Mouse (Mus musculus): Measurements from ENCODE around the gene Gm12166. TPM values are rescaled to one million over a fixed set of nuclear protein-coding genes. Genes with fewer than 3 reads are reported as not detected.

Gene Gm12166
- 1 to 10 TPM; 3.3 to 5.9 (median 4.4) TPM for total RNA-seq (2022)

DNA sequence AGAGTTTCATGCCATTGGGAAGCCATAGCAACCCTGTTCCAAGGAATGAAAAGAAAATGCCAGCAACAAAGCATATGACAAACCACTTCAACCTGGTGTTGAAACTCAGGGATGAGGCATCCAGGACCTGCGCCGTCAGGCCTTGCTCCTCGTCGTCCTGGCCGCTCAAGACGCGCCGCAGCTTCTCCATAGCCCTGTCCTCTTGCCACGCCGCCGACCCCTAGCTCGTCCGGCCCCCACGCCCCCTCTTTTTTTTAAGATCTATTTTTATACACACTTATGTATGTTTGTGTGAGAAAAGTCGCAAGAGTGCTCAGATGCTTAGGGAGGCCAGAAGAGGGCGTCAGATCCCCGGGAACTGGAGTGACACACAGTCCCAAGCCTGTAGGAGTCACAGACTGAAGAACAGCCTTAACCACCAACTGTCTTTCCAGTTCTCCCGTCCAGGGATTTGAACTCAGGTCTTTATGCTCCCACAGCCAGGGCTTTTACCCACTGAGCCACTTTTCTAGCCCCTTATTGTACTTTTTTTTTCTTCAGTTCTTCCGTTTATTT is at the start of gene Gm12166:
TSS of gene Gm12166 (minus strand) at position 217 of the 555 bp plus-strand sequence.
- peak; percentile 43 for DNase-seq

DNA sequence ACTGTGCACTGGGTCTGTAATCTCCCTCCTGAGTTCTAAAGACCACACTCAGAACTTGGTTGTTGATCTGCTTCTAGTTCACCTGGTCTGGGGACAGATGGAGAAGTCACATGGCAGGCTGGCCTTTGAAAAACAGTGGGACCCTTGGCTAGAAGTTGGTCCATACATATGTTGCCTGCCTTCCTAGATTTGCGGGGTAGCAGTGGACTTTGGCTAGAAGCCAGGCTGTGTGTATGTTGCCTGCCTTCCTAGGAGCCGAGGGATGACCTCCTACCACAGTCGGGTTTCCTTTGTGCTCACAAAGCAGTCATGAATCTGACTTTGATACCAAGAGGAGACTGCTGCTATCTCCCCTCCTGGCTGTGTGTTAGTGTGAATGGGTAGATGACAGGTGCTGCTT is 44.9 kb upstream of the Gm12166 start:
- DNase-seq, result no peak

DNA sequence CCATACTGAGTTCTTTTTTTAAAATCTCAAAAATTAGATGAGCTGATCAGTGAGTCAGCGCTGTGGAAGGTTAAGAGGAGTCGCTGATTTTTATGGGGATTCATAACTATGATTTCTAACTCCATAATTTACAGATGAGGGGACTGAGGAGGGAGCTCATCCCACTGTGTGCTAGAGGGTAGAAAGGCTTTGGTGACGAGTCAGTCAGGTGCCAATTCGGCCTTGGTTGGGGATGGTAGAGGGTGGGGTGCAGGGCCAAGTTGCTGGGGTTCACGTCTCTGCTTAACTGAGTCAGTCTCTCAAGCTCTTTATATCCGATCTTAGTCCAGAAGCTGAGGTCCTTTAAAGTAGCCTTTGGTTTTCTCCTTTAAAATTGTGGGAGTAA is 44.1 kb upstream of the Gm12166 start:
- no peak for DNase-seq

DNA sequence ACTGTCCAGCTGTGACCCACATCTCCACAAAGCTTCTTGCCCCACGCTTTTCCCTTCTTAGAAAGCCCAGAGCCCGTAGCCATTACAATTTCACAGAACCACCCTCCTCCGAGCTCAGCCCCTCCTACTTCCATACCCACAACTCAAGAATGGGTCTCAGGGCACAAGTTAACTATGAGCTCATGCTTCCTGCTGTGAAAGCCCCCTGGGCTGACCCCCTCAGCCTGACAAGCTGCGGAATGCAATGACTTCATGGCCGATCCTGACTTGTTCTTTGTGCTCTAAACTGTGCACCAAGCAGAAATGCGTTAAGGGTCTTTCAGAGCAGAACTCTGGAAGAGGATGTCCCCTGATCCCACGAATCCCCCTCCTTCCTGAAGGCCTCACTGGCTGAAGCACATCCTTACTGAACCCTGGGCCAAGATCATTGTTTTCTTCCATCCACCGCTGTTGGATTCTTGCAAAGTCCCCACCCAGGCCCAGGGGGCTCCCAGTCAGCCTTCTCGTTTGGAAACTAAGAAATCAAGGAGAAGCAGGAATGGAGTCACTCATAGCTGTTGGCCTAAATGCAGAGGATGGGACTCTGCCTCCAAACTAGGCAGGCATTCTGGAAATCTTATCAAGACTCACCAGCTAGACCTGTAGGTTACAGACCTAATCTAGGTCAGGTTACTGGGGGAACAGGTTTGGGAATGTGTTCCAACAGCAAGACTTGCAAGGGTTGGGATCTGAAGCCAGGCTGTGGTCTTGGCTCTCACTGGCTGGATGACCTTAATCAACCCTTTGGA is 43.5 kb upstream of the Gm12166 start:
- DNase-seq, result no peak

DNA sequence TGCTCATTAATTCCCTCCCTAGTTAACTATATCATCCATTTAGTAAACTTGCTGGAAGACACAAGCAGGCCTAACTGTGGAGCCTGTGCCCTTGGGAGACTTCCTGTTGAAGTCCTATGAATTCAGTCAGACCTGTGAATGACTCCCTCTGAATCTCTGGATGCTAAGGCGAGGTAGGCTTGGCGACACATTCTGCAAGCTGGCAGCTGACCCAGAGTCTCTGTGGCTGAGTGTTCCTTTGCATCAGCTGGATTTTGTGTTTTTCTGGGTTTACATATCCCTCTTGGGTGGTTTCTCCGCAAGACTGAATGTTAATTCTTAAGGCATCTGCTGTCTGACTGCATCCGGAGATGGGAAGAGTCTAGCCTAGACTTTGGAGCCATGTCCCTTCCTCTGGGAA is 40.0 kb upstream of the Gm12166 start:
- DNase-seq, result no peak

DNA sequence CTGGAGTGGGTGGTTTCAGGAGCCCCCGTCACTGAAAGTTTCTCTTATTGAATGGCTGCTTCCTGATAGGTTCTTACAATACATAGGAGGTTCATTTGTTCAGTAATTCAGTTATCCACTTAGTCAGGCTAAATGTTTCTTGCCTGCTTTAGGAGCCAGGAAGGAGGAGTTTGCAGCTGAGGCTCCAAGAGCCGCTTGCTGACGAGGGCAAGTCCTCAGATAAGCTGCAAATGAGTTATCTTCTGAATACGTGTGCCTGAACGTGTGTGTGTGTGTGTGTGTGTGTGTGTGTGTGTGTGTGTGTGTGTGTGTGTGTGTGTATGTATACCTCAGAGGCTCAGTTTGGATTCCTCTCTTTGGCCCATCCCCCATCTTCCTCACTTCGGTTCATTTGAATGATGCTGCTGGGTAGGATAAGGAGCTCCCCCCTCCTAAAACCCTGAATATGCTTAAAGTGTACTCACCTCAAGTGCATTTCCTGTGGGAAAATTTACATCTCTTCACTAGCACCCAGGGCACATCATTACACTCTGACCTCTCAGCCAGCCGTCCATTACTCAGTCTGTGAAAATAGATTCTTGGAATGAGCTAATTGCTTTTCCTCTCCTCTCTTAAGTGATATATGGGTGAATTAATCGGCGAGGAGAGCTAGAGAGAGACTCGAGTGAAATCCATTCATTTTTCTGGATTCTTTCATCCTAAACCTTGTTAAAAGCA is 39.0 kb upstream of the Gm12166 start:
- DNase-seq, result no peak

DNA sequence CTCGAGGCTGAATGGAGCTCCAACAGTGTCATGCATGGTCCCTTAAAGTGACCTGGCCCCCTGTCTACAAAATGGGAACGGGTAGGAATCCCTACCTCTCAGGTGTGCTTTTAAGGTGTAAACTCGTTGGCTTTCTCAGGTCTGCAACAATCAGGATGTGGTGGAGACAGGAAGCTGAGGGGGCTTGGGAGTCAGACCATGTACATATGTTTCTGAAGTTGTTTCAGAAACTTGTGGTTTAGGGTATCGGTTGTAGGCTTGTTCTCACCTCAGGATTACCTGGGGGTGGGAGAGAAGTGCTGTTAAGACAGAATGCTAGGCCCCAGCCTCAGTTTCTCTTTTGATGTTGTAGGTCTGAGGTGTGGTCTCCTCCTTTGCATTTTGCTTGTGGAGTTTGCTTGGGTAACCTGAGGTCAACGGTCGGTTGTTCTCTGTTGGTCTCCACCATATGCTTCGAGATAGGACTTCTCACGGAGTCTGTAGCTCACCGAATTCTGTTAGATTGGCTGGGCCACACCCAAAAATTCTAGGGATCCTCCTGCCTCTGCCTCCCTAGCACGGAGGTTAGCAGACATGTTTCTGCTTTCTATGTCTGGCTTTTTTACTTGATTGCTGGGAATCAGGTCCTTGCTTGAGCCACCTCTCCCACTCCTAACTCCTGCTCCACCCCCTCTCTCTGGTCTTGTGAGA is 38.1 kb upstream of the Gm12166 start:
- no peak for DNase-seq

DNA sequence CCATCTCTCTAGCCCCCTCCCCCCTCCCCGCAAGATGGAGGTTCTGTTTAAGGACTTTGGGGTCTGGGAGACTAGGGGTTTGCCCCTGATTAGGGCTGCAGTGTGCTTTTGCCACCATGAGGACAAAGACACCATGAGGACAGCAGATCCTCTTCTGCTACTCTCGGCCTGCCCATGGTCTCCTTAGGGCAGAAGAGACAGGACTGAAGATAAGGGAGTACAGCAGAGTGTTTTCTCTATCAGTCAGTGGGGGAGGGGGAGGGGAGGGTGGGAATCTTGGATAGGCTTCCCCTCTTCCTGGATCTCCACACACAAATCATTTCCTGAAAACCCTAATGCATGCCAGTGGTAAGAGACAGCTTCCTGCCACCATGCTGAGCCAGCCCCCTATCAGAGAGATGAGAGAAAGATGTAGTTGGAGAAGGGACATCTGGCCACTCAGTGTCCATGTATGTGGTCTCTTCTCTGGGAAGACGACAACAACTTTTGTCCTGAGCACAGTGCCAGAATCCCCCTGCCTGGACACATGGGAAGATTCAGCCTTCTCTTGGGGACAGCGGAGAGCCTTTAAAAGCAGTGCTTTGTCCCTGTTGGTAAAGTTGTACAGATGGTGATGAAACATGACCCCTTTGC is 37.1 kb upstream of the Gm12166 start:
- DNase-seq, result no peak

DNA sequence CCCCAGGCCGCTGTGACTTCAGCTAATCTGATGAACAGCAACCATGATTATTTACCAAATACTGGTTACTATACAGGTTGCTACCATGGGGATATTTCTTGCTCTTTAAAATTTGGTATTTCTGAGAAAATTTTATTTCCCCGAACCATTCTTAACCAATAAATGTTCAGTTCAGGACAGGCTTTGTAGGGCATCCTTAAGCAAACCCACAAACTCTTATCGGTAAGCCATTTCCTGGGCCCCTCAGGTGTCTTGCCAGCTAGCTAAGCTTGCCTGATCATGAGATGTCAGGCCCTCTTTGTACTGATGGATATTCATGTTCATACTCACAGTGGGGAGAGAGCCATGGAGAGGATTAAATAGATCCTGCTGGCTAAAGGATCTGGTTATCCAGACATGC is 34.3 kb upstream of the Gm12166 start:
- DNase-seq, result no peak

DNA sequence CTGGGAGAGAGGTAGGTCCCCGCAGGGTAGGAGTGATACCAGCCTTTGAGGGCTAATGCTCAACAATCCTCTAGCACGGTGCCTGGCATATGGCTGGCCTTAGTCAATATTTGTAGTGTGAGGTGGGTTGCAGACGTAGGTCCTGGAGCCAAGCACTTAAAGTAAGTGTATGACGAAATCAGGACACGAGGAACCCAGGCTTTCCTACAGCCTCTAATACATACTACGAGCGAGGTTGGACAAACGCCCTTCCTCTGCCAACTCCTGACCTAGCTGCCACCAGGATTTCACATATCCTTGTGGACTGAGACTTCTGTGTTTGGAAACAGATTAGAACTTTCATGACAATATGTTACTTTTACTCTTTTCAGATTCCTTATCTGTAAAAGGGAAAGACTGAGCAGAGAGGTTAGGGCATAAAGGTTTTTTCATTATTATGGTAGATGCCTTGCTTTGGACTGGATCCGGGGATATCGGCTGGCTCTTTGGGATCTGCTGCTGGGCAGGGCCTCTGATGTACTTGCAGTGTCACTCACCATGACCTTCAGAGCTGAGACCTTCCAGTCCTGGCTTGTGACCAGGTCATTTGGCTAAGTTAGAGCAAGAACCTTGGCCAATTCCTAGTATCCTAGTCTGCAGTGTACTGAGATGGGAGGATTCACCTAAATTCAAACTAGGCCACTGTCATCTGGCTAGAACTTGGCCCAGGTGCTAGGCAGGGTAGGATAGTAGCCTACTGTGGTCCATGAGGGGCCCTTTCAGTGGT is 33.5 kb upstream of the Gm12166 start:
- DNase-seq, result peak; percentile 74

DNA sequence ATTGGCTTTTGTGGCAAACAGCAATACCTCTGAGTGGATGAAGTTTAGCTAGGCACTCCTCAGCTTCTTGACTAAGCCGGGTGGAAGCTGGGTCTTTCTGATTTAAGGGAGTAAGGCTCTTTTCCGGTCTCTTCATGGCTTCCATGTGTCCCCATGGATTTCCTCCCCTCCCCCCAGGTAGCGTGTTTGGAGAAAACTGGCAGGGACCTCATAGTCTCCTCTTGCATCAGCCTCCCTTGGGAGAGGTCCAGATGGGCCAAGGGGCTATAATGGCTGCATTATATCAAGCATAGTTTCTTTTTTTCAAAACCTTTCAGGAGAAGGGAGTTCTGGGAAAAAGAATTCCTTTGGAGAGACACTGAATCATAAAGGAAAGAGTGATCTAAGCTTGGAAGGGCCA is 32.4 kb upstream of the Gm12166 start:
- DNase-seq, result no peak

DNA sequence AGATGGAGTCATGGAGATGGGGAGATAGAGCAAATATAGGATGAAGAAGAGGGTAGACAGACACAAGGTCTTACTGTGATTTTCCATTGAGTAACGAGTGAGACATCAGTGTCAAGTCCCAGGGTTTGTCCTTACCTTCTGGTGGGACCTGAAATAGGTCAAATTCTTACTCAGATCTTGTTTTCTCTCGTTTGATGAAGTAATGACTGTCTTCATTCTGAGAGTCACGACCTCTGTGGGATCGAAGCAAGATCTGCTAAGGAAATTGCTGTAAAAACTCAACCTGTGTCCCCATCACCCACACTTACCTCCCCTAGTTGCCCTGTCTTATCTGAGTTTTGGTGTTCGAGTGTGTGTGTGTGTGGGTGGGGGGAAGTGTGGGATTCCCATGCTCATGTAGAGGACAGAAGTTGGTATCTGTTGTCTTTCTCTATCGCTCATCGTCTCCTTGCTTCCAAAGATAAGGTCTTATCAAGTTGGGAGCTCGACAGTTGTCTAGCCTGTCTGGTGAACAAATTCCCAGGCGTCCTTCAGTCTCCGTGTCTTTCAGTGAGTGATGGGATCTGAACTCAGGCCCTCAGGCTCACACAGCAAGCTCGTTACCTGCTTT is 31.8 kb upstream of the Gm12166 start:
- no peak for DNase-seq

DNA sequence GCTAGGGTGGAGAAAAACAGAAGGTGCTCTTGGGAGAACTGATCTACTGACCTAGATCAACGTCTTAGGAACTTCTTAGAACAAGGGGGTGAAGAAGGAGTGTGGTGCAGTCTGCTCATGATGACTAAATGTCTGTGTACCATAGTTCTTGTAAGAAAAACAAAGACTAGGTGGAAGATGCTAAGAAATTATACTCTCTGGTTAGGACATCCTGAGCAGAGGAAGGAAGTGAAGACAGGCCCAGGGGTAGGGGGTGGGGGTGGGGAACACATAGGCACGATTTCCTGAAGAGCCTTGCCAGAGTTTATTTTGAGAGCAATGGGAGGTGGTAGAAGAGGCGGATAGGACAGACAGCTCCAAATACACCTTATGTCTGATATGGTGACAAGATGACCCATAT is 31.3 kb upstream of the Gm12166 start:
- DNase-seq, result no peak

DNA sequence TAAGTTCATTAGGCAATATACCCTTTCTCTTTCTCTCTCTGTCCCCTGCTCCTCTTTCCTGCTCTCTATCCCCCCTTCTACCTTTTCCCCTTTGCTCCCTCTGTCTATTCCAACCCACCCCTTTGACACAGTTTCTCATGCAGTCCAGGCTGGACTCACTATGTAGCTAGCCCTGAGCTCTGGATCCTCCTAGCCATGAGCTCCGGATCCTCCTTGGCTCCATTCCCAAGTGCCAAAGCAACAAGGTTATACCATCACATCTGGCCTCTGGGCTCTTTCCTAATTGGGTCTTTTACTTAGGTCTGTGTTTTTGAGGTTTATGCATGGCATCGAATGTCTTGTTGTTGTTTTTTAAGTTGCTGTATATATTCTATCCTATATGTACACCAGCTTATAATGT is 29.0 kb upstream of the Gm12166 start:
- DNase-seq, result no peak

DNA sequence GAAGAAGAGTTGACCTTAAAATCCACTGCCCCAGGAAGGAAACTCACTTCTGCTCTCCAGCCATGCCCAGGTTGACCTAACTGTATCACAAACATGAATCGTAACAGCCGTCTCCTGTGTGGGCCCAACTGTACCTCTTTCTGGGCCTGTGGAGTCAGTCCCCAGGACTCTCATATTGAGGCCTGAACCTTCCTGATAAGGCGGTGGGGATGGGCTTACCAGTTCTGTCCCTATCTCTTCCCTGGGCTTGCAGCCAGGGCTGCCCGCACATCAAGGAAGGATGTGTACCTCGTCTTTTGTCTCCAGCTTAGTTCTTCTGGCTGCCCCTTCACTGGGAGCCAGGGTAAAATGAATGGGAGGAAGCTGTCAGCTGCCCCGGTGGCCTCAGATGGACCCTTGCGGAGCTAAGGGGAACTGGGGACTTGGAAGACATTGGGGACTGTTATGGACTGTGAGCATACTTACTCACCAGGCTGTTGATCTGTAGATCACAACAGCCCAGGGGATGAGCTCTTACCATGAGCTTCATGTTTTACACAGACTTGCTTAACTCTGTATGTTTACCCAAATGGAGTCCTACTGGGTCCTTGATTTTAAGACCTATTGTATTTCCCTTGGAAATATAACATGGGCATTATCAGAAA is 25.7 kb upstream of the Gm12166 start:
- no peak for DNase-seq

DNA sequence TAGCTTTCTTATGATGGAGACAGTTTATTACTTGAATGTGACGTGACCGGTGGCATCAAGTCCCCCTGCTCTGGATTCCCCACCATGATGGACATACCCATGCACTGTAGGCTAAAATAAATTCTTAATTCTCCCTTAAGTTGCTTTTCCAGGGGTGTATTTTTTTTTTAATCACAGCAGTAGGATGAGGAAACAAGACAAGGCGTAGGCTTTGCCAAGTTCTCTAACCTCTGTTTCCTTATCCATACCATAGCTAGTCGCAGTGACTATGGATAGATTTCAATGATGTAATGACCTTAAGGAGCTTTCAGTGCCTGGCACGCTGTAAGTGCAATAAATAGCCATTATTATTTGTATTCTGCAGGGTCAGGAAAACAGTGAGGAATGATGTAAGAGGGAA is 25.2 kb upstream of the Gm12166 start:
- DNase-seq, result no peak

DNA sequence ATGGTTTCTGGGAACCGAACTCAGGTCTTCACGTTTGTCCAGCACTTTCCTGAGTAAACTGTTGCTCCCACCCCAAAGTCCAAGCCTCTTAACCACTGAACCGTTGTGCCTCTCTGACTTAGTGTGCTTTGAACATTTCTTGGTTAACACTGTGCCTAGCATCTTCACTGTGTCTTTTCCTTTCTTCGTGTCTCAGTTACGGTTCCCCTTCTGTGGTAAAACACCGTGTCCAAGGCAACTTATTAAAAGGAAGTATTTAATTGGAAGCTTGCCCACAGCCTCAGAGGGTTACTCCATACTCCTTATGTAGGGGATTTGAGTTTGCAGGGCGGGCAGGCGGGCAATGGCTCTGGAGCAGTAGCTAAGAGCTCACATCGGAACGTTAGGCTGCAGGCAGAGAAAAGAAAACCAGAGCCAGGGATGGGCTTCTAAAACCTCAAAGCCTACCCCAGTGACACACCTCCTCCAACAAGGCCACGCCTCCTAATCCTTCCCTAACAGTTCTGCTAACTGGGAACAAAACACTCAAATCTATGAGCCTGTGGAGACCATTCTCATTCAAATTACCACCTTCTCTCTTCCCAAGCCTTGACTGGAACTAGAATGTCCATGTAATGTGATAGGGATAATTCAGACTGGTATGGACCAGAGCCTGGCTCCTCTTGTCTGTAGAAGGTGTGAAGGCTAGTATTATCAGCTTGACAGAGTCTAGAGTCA is 24.5 kb upstream of the Gm12166 start:
- no peak for DNase-seq

DNA sequence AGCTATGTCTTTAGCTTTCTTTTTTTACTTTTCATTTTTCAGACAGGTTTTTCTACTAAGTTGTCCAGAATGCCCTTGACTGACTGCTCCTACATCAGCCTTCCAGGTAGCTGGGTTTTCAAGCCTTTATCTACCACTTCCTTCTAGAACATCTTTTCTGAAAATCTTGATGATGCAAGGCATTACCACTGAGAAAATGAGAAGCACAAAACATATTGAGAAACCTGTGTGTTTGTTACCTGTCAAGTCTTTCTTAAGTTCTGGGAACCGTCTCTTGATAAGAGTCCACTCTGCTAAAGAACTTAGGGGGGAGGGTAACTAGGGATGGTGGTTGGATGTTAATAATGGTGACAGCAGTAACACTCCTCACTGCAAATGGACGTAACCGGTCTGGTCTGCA is 23.4 kb upstream of the Gm12166 start:
- DNase-seq, result no peak

DNA sequence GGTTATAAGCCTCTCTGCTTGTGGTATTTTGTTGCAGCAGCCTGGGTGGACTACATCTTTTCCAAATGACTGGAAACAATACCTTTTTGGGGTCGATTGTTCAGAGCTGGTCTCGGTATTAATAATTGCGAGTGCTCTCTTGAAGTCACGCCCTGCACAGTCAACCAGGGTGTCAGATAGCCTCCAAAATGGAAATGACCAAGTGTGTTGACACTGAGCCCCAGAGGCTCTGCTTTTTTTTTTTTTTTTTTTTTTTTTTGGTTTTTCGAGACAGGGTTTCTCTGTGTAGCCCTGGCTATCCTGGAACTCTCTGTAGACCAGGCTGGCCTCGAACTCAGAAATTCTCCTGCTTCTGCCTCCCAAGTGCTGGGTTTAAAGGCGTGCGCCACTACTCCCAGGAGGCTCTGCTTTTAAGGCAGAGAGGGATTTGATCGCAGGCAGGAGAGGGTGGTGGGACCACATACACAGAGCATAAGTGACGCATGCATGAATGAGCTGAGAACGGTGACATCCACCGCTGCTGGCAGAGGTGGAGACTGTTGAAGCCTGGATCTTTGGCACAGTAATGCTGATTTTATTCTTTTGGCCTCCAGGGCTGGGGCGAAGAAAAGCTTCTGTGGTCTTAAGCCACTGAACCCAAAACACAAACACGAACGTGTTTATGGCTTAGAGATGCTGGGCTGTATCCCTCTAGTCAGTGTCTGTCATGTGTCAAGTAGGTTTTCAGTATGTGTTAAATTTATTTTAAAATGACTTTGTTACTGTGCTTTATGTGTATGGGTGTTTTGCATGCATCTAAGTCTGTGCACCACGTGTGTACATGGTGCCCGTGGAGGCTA is 21.9 kb upstream of the Gm12166 start:
- DNase-seq, result no peak

Measured in adrenal gland, adult 8-10 months (tissue).